Mouse (Mus musculus): ENCODE results near the gene BC017158.

- TF ChIP-seq CTCF (IDR thresholded peaks at IDR 0.05; ENCODE audit: control insufficient read depth, insufficient read depth, low read length) (no peak), POLR2A (IDR thresholded peaks at IDR 0.05; ENCODE audit: borderline replicate concordance, control insufficient read depth, low read depth, low read length) (no peak)
Observed at GRCm38 (mm10) chr7:128346991-128347390, 49.0 kb upstream of the BC017158 start.

Measured in bone marrow, adult 2 months (tissue).